Mouse (Mus musculus): Measurements from ENCODE around the gene Btbd35f24.
"Not testable (repeated sequence)": the region's sequence is repeated elsewhere in the genome, so short reads cannot be mapped to it uniquely, and the experiment has no call there.

Gene Btbd35f24

GRCm38 (mm10) chrX:3195727-3196126, at the start of gene Btbd35f24:
Gene Btbd35f24, minus strand, starts transcription at chrX:3195827.
- DNase-seq (ENCODE audit: low spot score) = not testable (repeated sequence)

Measured in adipocyte (in vitro differentiated cells).